Mouse (Mus musculus): Measurements from ENCODE around the gene Kbtbd6.

Gene Kbtbd6

DNA sequence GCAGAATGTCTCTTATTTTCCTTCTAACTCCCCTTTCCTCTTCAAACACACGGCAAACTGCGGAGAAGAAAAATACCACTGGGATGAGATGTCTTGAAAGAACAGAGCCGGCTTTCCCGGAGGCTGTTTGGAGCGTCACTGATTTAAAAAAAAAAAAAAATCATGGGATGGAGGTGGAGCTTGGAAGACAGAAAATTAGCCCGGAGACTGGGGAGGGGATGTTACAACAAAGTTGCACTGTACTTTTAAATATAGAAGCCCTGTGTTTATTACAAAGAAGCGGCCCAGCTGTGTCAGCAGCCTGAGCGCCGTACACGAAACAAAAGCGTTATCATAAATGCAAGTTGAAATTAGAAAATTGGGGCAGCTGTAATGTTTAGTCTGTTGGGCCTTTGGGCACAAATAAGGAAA, 30.6 kb downstream of the Kbtbd6 start:
- no peak for DNase-seq

DNA sequence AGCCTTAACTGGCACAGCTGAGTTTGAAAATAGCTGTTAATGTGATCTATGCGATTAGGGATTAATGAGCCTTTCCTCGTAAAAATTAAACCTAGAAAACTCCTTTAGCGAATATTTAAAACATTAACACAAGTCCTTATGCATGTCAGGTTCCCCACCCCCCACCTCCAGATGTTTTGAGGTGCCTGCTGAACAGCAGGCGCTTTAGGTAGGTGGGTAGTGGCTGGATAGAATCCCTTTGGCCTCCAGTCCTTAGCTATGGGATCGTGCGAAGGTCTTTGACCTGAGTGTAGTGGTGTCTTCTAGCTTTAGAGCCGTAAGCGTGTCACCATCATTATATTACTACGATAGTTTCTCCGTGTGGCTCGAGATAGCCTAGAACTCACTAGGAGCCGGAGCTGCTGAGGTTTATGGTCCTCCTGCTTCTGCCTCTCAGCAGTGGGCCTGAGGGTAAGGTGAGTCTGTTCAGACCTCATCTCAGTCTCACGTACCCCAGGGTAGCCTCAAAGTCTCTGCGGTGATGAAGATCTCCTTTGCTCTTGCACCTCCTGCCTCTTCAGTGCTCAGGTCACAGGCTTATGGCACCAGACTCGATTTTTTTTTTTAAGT, 31.2 kb downstream of the Kbtbd6 start:
- DNase-seq: peak; percentile 60

DNA sequence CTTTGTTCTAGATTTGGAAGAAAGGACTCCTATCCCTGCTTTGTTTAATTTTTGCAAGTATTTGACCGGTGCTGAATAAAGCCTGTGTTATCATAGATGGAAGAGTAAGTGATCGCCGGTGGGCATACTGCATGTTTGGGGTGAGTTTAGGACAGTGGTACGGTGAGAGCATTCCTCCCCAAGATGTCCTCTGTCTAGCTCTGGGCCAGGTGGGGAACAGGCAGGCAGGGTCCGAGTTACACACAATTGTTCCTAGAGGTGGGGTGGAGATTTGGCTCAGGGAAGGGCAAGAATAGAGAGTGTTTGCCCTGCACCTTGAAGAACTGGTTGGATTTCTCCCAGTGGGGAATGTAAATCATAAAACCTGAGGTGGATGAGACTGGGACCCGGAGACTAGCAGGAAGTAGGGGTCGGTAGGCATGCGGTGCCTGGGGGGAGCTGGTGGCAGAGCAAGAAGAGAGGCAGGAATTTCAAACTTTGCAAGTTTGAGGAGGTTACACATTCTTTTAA, 32.0 kb downstream of the Kbtbd6 start:
- DNase-seq: peak; percentile 39

DNA sequence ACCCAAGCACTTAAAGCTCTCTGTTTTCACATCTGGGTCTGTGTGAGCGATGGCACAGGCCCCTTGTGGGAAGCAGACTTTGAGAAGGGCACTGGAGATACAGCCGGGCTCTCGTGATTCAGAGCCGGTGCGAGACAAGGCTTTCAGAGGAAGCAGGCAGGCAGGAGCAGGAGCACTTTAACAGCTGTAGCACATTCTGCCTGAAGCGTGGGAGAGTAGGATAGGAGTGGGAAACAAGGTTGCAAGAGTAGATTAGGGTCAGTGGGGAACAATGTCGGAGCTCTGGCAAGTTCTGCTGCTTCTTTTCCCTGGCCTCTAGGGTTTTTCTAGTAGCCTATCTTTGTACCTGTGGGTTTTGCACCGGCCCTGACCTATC, 35.0 kb downstream of the Kbtbd6 start:
- DNase-seq: peak; percentile 15

DNA sequence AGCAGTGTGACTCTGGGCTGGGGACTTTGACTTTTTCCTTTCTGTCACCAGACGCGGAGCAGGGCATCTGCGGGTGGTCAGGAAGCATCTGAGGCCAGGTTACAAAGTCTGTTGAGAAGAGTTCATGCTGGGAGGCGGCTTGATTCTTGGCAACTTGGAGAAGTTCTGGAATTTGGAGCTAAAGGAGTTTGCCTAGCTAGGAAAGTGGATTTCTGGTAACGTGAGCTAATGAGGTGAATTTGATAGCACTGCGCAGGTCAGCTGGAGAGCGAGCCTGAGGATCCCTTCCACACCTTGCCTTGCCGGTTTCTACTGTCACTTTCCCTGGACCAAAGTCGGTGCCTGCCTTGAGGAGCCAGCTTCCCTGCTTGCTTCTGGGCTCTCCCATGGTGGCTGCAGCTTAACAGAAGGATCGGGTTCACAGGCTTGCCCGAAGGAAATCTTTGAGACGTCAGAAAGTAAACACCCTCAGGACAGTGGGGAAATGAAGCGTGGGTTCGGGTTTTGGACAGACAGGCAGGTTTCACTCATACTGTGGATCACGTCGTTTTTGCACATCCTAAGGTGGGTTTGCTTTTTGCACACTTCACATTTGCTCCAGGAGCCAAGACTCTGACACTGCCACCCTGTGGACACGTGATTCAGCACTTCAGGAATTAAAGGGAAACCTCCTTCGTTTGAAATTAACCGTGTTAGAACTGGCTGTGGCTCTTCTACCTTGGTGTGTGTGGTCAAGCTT, 35.5 kb downstream of the Kbtbd6 start:
- peak; percentile 84 for DNase-seq

DNA sequence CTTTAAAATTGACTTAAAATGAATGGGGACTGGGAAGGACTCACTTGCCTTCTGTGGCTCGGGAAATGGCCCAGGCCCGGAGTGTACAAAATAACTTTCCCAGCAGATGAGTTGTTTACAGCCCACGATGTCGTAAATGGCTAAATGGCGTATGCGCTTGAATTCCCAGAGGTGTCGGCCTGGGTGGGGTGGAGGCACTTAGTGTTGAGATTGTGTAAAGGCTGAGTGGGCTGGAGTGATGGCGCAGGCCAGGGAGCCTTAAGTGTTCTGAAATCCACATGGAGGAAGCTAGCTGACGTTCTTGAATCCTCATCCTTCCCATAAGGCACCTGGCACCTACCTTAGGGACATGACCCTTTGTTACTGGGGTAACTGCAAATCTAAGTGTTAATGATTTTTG, 36.9 kb downstream of the Kbtbd6 start:
- DNase-seq: peak; percentile 34

DNA sequence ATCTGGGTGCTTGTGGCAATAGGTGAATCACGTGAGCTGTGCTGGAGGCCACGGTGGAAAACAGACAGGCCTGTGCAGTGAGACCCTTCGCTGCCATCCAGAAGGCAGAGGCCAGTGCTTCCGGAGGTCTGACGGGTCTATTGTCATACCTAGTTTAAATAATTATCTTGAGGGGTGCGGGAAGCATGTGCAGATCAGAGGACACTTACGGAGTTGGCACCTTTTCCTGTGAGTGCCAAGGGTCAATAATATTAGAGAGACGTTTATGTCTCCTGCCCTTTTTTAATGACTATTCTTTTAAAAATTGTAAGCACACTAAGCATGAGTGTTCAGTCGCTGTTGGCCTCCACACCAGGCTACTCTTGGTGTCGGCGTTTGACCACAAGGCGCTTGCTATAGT, 37.5 kb downstream of the Kbtbd6 start:
- peak; percentile 23 for DNase-seq

DNA sequence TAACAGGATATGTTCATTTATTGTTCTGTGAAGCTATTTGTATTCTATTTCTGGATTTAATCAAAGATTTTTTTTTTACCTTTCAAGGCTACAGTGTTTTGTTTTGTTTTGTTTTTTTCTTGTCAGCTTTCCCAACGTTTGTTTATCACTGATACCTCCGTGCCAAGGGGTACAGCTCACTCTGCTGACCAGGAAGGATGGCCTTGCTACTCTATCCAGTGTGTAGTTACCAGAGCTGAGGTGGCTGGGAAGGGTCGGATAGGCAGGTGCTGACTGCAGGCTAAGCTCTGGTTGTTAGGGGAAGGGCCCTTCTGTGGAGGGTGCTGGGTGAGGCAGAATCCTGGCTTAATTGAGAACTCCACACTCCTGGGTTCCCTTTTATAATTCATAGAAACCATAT, 38.6 kb downstream of the Kbtbd6 start:
- DNase-seq: no peak

DNA sequence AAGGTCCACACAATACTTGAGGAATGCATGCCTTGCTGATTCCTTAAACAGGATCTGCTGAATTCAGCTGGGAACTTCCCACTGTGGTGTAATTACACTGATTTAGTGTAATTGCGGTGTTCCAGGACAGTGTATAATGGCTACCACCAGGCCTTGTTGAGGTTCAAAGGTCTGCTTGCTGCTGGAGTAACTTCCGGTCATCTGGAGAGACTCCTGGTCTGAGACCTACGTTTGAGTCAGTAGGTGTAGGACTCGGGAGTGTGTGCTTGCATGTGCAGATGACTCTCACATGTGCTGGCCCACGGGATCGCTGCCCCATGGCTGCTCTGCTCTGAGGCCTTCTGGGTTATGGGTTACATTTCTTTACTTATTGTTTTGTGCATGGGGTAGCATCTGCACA, 42.7 kb downstream of the Kbtbd6 start:
- no peak for DNase-seq

DNA sequence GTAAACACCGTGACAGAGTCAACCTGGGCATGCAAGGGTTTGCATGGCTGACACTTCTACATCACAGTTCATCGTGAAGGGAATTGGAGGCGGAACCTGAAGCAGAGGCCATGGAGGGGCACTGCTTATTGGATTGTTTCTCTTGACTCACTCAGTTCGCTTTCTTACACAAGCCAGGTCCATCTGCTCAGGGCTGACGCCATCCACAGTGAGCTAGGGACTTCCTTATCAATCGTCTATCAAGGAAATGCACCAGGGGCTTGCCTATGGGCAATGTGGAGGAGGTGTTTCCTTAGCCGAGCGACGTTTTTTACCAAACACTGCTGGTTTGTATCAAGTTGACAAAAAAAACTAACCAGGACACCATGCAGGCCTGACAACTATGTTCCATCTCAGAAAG, 47.7 kb downstream of the Kbtbd6 start:
- no peak for DNase-seq

DNA sequence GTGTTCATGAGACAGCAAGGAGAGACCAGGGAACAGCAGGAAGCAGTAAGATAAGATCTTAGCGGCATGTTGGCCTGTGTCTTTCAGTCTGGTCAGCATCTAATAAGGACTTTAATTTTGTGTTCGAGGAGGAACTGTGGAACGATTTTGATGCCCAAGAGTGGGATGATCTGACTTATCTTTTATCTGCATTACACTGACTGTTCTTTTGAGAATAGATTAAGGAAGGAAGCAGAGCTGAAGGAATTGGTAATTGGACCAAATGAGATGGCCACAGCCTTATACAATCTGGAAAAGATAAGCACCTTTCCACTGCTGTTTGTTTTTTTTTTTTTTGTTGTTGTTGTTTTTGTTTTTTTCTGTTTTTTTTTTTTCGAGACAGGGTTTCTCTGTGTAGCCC, 49.1 kb downstream of the Kbtbd6 start:
- DNase-seq: no peak

DNA sequence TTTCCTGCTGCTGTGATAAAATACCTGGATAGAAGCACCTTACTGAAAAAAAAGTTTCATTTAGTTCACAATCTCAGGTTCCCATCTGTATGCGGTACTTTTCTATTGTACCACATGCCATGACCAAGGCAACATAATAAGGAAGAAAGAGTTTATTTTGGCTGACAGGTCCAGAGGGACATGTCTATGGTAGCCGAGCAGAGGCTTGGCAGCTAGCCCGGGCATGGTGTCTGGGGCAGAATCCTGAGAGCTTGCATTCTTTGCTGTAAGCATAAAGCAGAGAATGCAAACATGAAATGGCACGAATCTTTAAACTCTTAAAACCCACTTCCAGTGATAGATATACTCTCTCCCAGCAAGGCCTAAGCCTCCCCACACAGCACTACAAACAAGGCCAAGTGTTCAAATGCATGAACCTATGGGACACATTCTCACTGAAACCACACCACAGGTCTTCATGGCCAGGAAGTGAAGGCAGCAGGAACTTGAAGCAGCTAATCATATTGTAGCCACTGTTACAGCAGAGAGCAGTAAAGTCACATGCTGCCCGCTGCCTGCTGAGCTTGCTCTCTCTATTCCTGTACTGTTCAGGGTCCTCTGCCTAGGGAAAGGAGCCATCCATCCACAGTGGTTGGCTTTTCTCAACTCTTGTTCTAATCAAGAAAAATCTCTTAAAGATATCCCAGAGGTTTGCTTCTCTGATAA, 51.9 kb downstream of the Kbtbd6 start:
- DNase-seq: no peak

Data from cerebellum, adult 9-10 months (tissue).